Mouse (Mus musculus) lung, adult 2 months (tissue): ENCODE measurements at regions not wholly inside any gene's neighbourhood (a gene's known extent, or its start where the extent isn't known, plus 50 kb on each side); places are given as distances from the start of the nearest gene placed in this dataset.
A peak's percentile ranks its signal among the peaks of the same experiment; 100 is the strongest.

Experiments used
- CTCF ChIP-seq: fragments of 200-500 bp; IDR thresholded peaks from 2 replicates; pipeline ENCODE4 v1.5.1; 2011; ENCODE audit warnings: mild to moderate bottlenecking, low read length, control low read depth; ENCODE audit not compliant: insufficient read depth
- POLR2A ChIP-seq: fragments of 200-500 bp; IDR thresholded peaks from 2 replicates; pipeline ENCODE4 v1.6.1; 2011; ENCODE audit warnings: low read depth, mild to moderate bottlenecking, control low read depth, low read length, borderline replicate concordance; ENCODE audit errors: extremely low read depth

GRCm38 (mm10) chr9:69662394-69662793 is 98.3 kb downstream of the Foxb1 start:
- TF ChIP-seq CTCF (0 out of 2 replicates have a peak, but pooled peaks have one; percentile 29), POLR2A (no peak)
